Mouse (Mus musculus): ENCODE results near the gene Trpm3. TPM values are rescaled to one million over a fixed set of nuclear protein-coding genes. Genes with fewer than 3 reads are reported as not detected.

Gene Trpm3
- polyA plus RNA-seq, 1 experiment: 0.05 TPM

GRCm38 (mm10) chr19:22789753-22790152 lies 650.9 kb downstream of the Trpm3 start:
- Histone ChIP-seq H3K79me3 (ENCODE audit: low read depth) (no peaks in the 10 kb centered on the region), H3K4me3 (ENCODE audit: insufficient read depth, poor library complexity, severe bottlenecking) (no peak overlapping the region), H3K36me3 (ENCODE audit: control insufficient read depth, insufficient read depth) (no peaks in the 10 kb centered on the region), H3K79me2 (ENCODE audit: control insufficient read depth, insufficient read depth) (no peaks in the 10 kb centered on the region), H3K27me3 (ENCODE audit: control insufficient read depth, insufficient read depth, insufficient read length) (no peaks in the 10 kb centered on the region), H3ac (ENCODE audit: control insufficient read depth, insufficient read length, low read depth) (no peak overlapping the region)
- no peak for TF ChIP-seq CTCF (IDR thresholded peaks at IDR 0.05; ENCODE audit: control insufficient read depth, insufficient read depth, insufficient read length)

- Histone ChIP-seq H3K4me3 (ENCODE audit: insufficient read depth, poor library complexity, severe bottlenecking) (no peak overlapping the region), H3ac (ENCODE audit: control insufficient read depth, insufficient read length, low read depth) (no peak overlapping the region), H3K27me3 (ENCODE audit: control insufficient read depth, insufficient read depth, insufficient read length) (no peaks in the 10 kb centered on the region), H3K36me3 (ENCODE audit: control insufficient read depth, insufficient read depth) (no peaks in the 10 kb centered on the region), H3K79me3 (ENCODE audit: low read depth) (no peaks in the 10 kb centered on the region), H3K79me2 (ENCODE audit: control insufficient read depth, insufficient read depth) (no peaks in the 10 kb centered on the region)
- no peak for TF ChIP-seq MAX (IDR thresholded peaks at IDR 0.05)
- TF ChIP-seq CTCF (IDR thresholded peaks at IDR 0.05; ENCODE audit: control insufficient read depth, insufficient read depth, insufficient read length): no peak
- TF ChIP-seq FOSL1 (IDR thresholded peaks at IDR 0.05; ENCODE audit: insufficient read depth, low read length, poor library complexity, severe bottlenecking): no peak
- TF ChIP-seq MYOG (IDR thresholded peaks at IDR 0.05; ENCODE audit: control insufficient read depth, extremely low read depth, insufficient read length): no peak
- TF ChIP-seq MYOD1 (IDR thresholded peaks at IDR 0.05; ENCODE audit: control insufficient read depth, insufficient read length, low read depth): no peak
- TF ChIP-seq USF1 (IDR thresholded peaks at IDR 0.05; ENCODE audit: low read depth): no peak
- TF ChIP-seq CEBPB (IDR thresholded peaks at IDR 0.05; ENCODE audit: low read depth): no peak
Measured at GRCm38 (mm10) chr19:22796996-22797395, 658.1 kb downstream of the Trpm3 start.

DNA sequence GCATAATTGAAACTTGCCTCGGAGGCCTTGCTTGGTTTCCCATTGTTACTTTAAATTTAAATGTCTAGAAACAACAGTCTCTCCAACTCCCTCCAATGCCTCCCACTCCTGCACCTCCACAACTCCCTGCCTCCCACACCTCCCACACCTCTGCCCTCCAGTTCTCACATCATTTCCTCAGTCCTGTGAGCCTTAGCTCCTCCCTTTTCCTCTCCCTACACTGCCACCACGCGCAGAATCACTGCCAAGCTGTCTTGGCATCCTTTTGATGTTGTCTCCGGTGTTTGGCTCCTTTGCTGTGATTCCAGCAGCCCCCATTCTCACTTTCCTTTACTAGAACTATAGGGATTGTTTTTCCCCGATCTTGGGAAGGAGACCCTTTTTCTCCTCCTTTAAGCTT lies 661.6 kb downstream of the Trpm3 start:
- TF ChIP-seq MYOD1 (IDR thresholded peaks at IDR 0.05; ENCODE audit: control insufficient read depth, insufficient read length, low read depth) (no peak), USF1 (IDR thresholded peaks at IDR 0.05; ENCODE audit: low read depth) (no peak), CEBPB (IDR thresholded peaks at IDR 0.05; ENCODE audit: low read depth) (no peak), MAX (IDR thresholded peaks at IDR 0.05) (no peak), FOSL1 (IDR thresholded peaks at IDR 0.05; ENCODE audit: insufficient read depth, low read length, poor library complexity, severe bottlenecking) (no peak), CTCF (IDR thresholded peaks at IDR 0.05; ENCODE audit: control insufficient read depth, insufficient read depth, insufficient read length) (no peak), MYOG (IDR thresholded peaks at IDR 0.05; ENCODE audit: control insufficient read depth, extremely low read depth, insufficient read length) (no peak)
- Histone ChIP-seq H3K36me3 (ENCODE audit: control insufficient read depth, insufficient read depth) (no peaks in the 10 kb centered on the region), H3ac (ENCODE audit: control insufficient read depth, insufficient read length, low read depth) (no peak overlapping the region), H3K4me3 (ENCODE audit: insufficient read depth, poor library complexity, severe bottlenecking) (no peak overlapping the region), H3K79me2 (ENCODE audit: control insufficient read depth, insufficient read depth) (no peaks in the 10 kb centered on the region), H3K27me3 (ENCODE audit: control insufficient read depth, insufficient read depth, insufficient read length) (no peaks in the 10 kb centered on the region), H3K79me3 (ENCODE audit: low read depth) (no peaks in the 10 kb centered on the region)

- H3K79me2 ChIP-seq (ENCODE audit: control insufficient read depth, insufficient read depth): no peaks in the 10 kb centered on the region
- no peaks in the 10 kb centered on the region for H3K79me3 ChIP-seq (ENCODE audit: low read depth)
- no peaks in the 10 kb centered on the region for H3K27me3 ChIP-seq (ENCODE audit: control insufficient read depth, insufficient read depth, insufficient read length)
- no peak overlapping the region for H3K4me3 ChIP-seq (ENCODE audit: insufficient read depth, poor library complexity, severe bottlenecking)
- H3K36me3 ChIP-seq (ENCODE audit: control insufficient read depth, insufficient read depth): no peaks in the 10 kb centered on the region
- no peak for TF ChIP-seq CEBPB (IDR thresholded peaks at IDR 0.05; ENCODE audit: low read depth)
- TF ChIP-seq CTCF (IDR thresholded peaks at IDR 0.05; ENCODE audit: control insufficient read depth, insufficient read depth, insufficient read length): no peak
- no peak for TF ChIP-seq MAX (IDR thresholded peaks at IDR 0.05)
- TF ChIP-seq MYOD1 (IDR thresholded peaks at IDR 0.05; ENCODE audit: control insufficient read depth, insufficient read length, low read depth): no peak
- TF ChIP-seq FOSL1 (IDR thresholded peaks at IDR 0.05; ENCODE audit: insufficient read depth, low read length, poor library complexity, severe bottlenecking): no peak
- TF ChIP-seq MYOG (IDR thresholded peaks at IDR 0.05; ENCODE audit: control insufficient read depth, extremely low read depth, insufficient read length): no peak
- no peak for TF ChIP-seq USF1 (IDR thresholded peaks at IDR 0.05; ENCODE audit: low read depth)
- H3ac ChIP-seq (ENCODE audit: control insufficient read depth, insufficient read length, low read depth): no peak overlapping the region
Measured at GRCm38 (mm10) chr19:22803396-22803795, 664.5 kb downstream of the Trpm3 start.

- Histone ChIP-seq H3K27me3 (ENCODE audit: control insufficient read depth, insufficient read depth, insufficient read length) (no peaks in the 10 kb centered on the region), H3K4me3 (ENCODE audit: insufficient read depth, poor library complexity, severe bottlenecking) (no peak overlapping the region), H3K79me2 (ENCODE audit: control insufficient read depth, insufficient read depth) (no peaks in the 10 kb centered on the region), H3ac (ENCODE audit: control insufficient read depth, insufficient read length, low read depth) (no peak overlapping the region), H3K79me3 (ENCODE audit: low read depth) (no peaks in the 10 kb centered on the region), H3K36me3 (ENCODE audit: control insufficient read depth, insufficient read depth) (no peaks in the 10 kb centered on the region)
- no peak for TF ChIP-seq MAX (IDR thresholded peaks at IDR 0.05)
Measured at GRCm38 (mm10) chr19:22804311-22804710, 665.5 kb downstream of the Trpm3 start.

DNA sequence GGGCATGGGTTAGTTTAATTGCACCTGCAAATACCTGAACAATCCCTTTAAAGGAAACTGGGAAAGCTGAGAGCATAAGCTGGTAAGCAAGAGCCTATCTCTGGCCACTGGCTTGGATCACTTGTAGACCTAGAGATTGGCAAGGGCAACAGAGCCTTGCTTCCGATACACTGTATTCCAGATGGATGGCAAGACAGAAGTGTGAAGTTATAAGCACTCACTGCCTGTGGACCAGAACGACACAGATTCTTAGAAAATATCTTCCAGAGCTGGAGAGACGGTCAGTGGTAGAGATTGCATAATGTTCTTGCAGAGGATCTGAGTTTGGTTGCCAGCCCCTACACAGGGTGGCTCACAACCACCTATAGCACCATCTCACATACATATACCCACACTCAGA lies 671.4 kb downstream of the Trpm3 start:
- Histone ChIP-seq H3K27me3 (ENCODE audit: control insufficient read depth, insufficient read depth, insufficient read length) (no peaks in the 10 kb centered on the region), H3K79me3 (ENCODE audit: low read depth) (no peaks in the 10 kb centered on the region), H3ac (ENCODE audit: control insufficient read depth, insufficient read length, low read depth) (no peak overlapping the region), H3K4me3 (ENCODE audit: insufficient read depth, poor library complexity, severe bottlenecking) (no peak overlapping the region), H3K36me3 (ENCODE audit: control insufficient read depth, insufficient read depth) (no peaks in the 10 kb centered on the region), H3K79me2 (ENCODE audit: control insufficient read depth, insufficient read depth) (no peaks in the 10 kb centered on the region)
- TF ChIP-seq CTCF (IDR thresholded peaks at IDR 0.05; ENCODE audit: control insufficient read depth, insufficient read depth, insufficient read length) (no peak), CEBPB (IDR thresholded peaks at IDR 0.05; ENCODE audit: low read depth) (no peak), USF1 (IDR thresholded peaks at IDR 0.05; ENCODE audit: low read depth) (no peak)
